Mouse (Mus musculus): ENCODE measurements around the gene Oxa1l. TPM values are rescaled to one million over a fixed set of nuclear protein-coding genes. Genes with fewer than 3 reads are reported as not detected.

Oxa1l gene
- polyA plus RNA-seq, 1 experiment = 120 TPM

- WGBS = 39% methylated on average over 9 of the region's 9 CpGs
- Histone ChIP-seq H3K27ac (ENCODE audit: insufficient read depth, low read depth, low read length) (peak overlapping the region; percentile 71), H3K27me3 (ENCODE audit: control insufficient read depth, insufficient read depth, low read length) (no peaks in the 10 kb centered on the region), H3K4me1 (ENCODE audit: control insufficient read depth, insufficient read depth, insufficient read length, low read length) (peaks cover 14% of the 10 kb centered on the region), H3K4me3 (ENCODE audit: low read depth, low read length) (no peak overlapping the region), H3K36me3 (ENCODE audit: control insufficient read depth, insufficient read depth, low read length) (peaks cover 66% of the 10 kb centered on the region)
- no peak for TF ChIP-seq POLR2A (IDR thresholded peaks at IDR 0.05; ENCODE audit: low read depth, low read length)
- no peak for TF ChIP-seq CTCF (IDR thresholded peaks at IDR 0.05; ENCODE audit: extremely low read depth, insufficient read length, insufficient replicate concordance, low read depth, low read length)
These were observed 12.3 kb downstream of the Oxa1l start for GRCm38 (mm10) chr14:54372923-54373322.

GRCm38 (mm10) chr14:54375916-54376315 is 15.3 kb downstream of the Oxa1l start:
- no peak overlapping the region for H3K27ac ChIP-seq (ENCODE audit: insufficient read depth, low read depth, low read length)
- no peaks in the 10 kb centered on the region for H3K27me3 ChIP-seq (ENCODE audit: control insufficient read depth, insufficient read depth, low read length)
- TF ChIP-seq CTCF (IDR thresholded peaks at IDR 0.05; ENCODE audit: extremely low read depth, insufficient read length, insufficient replicate concordance, low read depth, low read length) = peak; percentile 62; the same call in 1 of the 2 replicates
- TF ChIP-seq POLR2A (IDR thresholded peaks at IDR 0.05; ENCODE audit: low read depth, low read length) = no peak
- WGBS = 44% methylated on average over 3 of the region's 3 CpGs
- no peak overlapping the region for H3K4me3 ChIP-seq (ENCODE audit: low read depth, low read length)
- H3K36me3 ChIP-seq (ENCODE audit: control insufficient read depth, insufficient read depth, low read length) = peaks cover 48% of the 10 kb centered on the region
- peaks cover 23% of the 10 kb centered on the region for H3K4me1 ChIP-seq (ENCODE audit: control insufficient read depth, insufficient read depth, insufficient read length, low read length)

- Histone ChIP-seq H3K27me3 (ENCODE audit: control insufficient read depth, insufficient read depth, low read length) (no peaks in the 10 kb centered on the region), H3K36me3 (ENCODE audit: control insufficient read depth, insufficient read depth, low read length) (peaks cover 39% of the 10 kb centered on the region), H3K27ac (ENCODE audit: insufficient read depth, low read depth, low read length) (no peak overlapping the region), H3K4me1 (ENCODE audit: control insufficient read depth, insufficient read depth, insufficient read length, low read length) (peaks cover 29% of the 10 kb centered on the region; the same call in 1 of the 2 replicates), H3K4me3 (ENCODE audit: low read depth, low read length) (no peak overlapping the region)
- 77% methylated on average over 6 of the region's 6 CpGs for WGBS
- no peak for TF ChIP-seq POLR2A (IDR thresholded peaks at IDR 0.05; ENCODE audit: low read depth, low read length)
- no peak for TF ChIP-seq CTCF (IDR thresholded peaks at IDR 0.05; ENCODE audit: extremely low read depth, insufficient read length, insufficient replicate concordance, low read depth, low read length)
These were observed 16.5 kb downstream of the Oxa1l start for GRCm38 (mm10) chr14:54377166-54377565.

- Histone ChIP-seq H3K36me3 (ENCODE audit: control insufficient read depth, insufficient read depth, low read length) (peaks cover 20% of the 10 kb centered on the region), H3K27me3 (ENCODE audit: control insufficient read depth, insufficient read depth, low read length) (no peaks in the 10 kb centered on the region), H3K4me1 (ENCODE audit: control insufficient read depth, insufficient read depth, insufficient read length, low read length) (peaks cover 33% of the 10 kb centered on the region; the same call in 1 of the 2 replicates), H3K4me3 (ENCODE audit: low read depth, low read length) (no peak overlapping the region), H3K27ac (ENCODE audit: insufficient read depth, low read depth, low read length) (no peak overlapping the region)
- no peak for TF ChIP-seq POLR2A (IDR thresholded peaks at IDR 0.05; ENCODE audit: low read depth, low read length)
- TF ChIP-seq CTCF (IDR thresholded peaks at IDR 0.05; ENCODE audit: extremely low read depth, insufficient read length, insufficient replicate concordance, low read depth, low read length) = no peak
- 24% methylated on average over 13 of the region's 13 CpGs for WGBS
These were observed 18.9 kb downstream of the Oxa1l start for GRCm38 (mm10) chr14:54379571-54379970.

GRCm38 (mm10) chr14:54380616-54381015 is 20.0 kb downstream of the Oxa1l start:
- WGBS = 68% methylated on average over 4 of the region's 4 CpGs
- TF ChIP-seq CTCF (IDR thresholded peaks at IDR 0.05; ENCODE audit: extremely low read depth, insufficient read length, insufficient replicate concordance, low read depth, low read length) (no peak), POLR2A (IDR thresholded peaks at IDR 0.05; ENCODE audit: low read depth, low read length) (no peak)
- Histone ChIP-seq H3K4me3 (ENCODE audit: low read depth, low read length) (no peak overlapping the region), H3K27me3 (ENCODE audit: control insufficient read depth, insufficient read depth, low read length) (no peaks in the 10 kb centered on the region), H3K36me3 (ENCODE audit: control insufficient read depth, insufficient read depth, low read length) (peaks cover 15% of the 10 kb centered on the region), H3K27ac (ENCODE audit: insufficient read depth, low read depth, low read length) (peak overlapping the region; percentile 93; the same call in 1 of the 2 replicates), H3K4me1 (ENCODE audit: control insufficient read depth, insufficient read depth, insufficient read length, low read length) (peaks cover 34% of the 10 kb centered on the region; the same call in 1 of the 2 replicates)

GRCm38 (mm10) chr14:54381816-54382215 is 21.2 kb downstream of the Oxa1l start:
- Histone ChIP-seq H3K27me3 (ENCODE audit: control insufficient read depth, insufficient read depth, low read length) (no peaks in the 10 kb centered on the region), H3K4me3 (ENCODE audit: low read depth, low read length) (no peak overlapping the region), H3K27ac (ENCODE audit: insufficient read depth, low read depth, low read length) (peak overlapping the region; percentile 93), H3K4me1 (ENCODE audit: control insufficient read depth, insufficient read depth, insufficient read length, low read length) (peaks cover 42% of the 10 kb centered on the region; the same call in 1 of the 2 replicates), H3K36me3 (ENCODE audit: control insufficient read depth, insufficient read depth, low read length) (peaks cover 15% of the 10 kb centered on the region)
- WGBS = 31% methylated on average over 10 of the region's 10 CpGs
- no peak for TF ChIP-seq POLR2A (IDR thresholded peaks at IDR 0.05; ENCODE audit: low read depth, low read length)
- TF ChIP-seq CTCF (IDR thresholded peaks at IDR 0.05; ENCODE audit: extremely low read depth, insufficient read length, insufficient replicate concordance, low read depth, low read length) = no peak

GRCm38 (mm10) chr14:54382641-54383040 is 22.0 kb downstream of the Oxa1l start:
- Histone ChIP-seq H3K27me3 (ENCODE audit: control insufficient read depth, insufficient read depth, low read length) (no peaks in the 10 kb centered on the region), H3K36me3 (ENCODE audit: control insufficient read depth, insufficient read depth, low read length) (peaks cover 14% of the 10 kb centered on the region), H3K4me1 (ENCODE audit: control insufficient read depth, insufficient read depth, insufficient read length, low read length) (peaks cover 44% of the 10 kb centered on the region; the same call in 1 of the 2 replicates), H3K27ac (ENCODE audit: insufficient read depth, low read depth, low read length) (peak overlapping the region; percentile 93), H3K4me3 (ENCODE audit: low read depth, low read length) (no peak overlapping the region)
- WGBS = 56% methylated on average over 9 of the region's 9 CpGs
- TF ChIP-seq CTCF (IDR thresholded peaks at IDR 0.05; ENCODE audit: extremely low read depth, insufficient read length, insufficient replicate concordance, low read depth, low read length) (no peak), POLR2A (IDR thresholded peaks at IDR 0.05; ENCODE audit: low read depth, low read length) (no peak)

Measured in small intestine, adult 2 months (tissue).